Mouse (Mus musculus) heart, adult 2 months (tissue): ENCODE measurements around the gene Sbk2.

Experiments used
- CTCF ChIP-seq: fragments of 200-600 bp; IDR thresholded peaks from 2 replicates; pipeline ENCODE4 v1.8.1; 2022; ENCODE audit warnings: antibody characterized with exemption, mild to moderate bottlenecking, moderate library complexity
- EP300 ChIP-seq: fragments of 200-500 bp; IDR thresholded peaks from 2 replicates; pipeline ENCODE4 v1.6.1; 2011; ENCODE audit warnings: low read depth, low read length, control low read depth; ENCODE audit not compliant: insufficient read depth
- POLR2A ChIP-seq: fragments of 200-500 bp; IDR thresholded peaks from 2 replicates; pipeline ENCODE4 v1.6.1; 2011; ENCODE audit warnings: mild to moderate bottlenecking, low read depth, low read length, control low read depth; ENCODE audit not compliant: insufficient read depth

GRCm38 (mm10) chr7:4996934-4997333 lies 32.7 kb upstream of the Sbk2 start:
- TF ChIP-seq POLR2A (no peak), CTCF (no peak), EP300 (no peak)
